Mouse (Mus musculus): ENCODE data around the gene Scnn1a. TPM values are rescaled to one million over a fixed set of nuclear protein-coding genes. Genes with fewer than 3 reads are reported as not detected.

The Scnn1a gene
- polyA plus RNA-seq, 1 experiment from 2014 or later: 1.1 TPM

Other genes with a start within 250 kb of the Scnn1a start
- 59.7 and 74.3 TPM in 2 replicates for gene Chd4, start 224.7 kb upstream of the Scnn1a start, polyA plus RNA-seq (2015; fragmentation: Nextera tagmentation; extraction: Ambion mirVana)
- 49.2 and 49.3 TPM in 2 replicates for gene Nop2, start 188.8 kb upstream of the Scnn1a start, polyA plus RNA-seq (2015; fragmentation: Nextera tagmentation; extraction: Ambion mirVana)
- 21.1 and 21.2 TPM in 2 replicates for gene Iffo1, start 175.4 kb upstream of the Scnn1a start, polyA plus RNA-seq (2015; fragmentation: Nextera tagmentation; extraction: Ambion mirVana)
- gene Gapdh, start 154.2 kb upstream of the Scnn1a start, polyA plus RNA-seq (2015; fragmentation: Nextera tagmentation; extraction: Ambion mirVana): 1,326 and 1,443 TPM in 2 replicates
- 39.4 and 41.2 TPM in 2 replicates for gene Ncapd2, start 129.0 kb upstream of the Scnn1a start, polyA plus RNA-seq (2015; fragmentation: Nextera tagmentation; extraction: Ambion mirVana)
- gene Mrpl51, start 128.9 kb upstream of the Scnn1a start, polyA plus RNA-seq (2015; fragmentation: Nextera tagmentation; extraction: Ambion mirVana): 132 TPM in 2 replicates
- 14.2 and 21.2 TPM in 2 replicates for gene Vamp1, start 105.1 kb upstream of the Scnn1a start, polyA plus RNA-seq (2015; fragmentation: Nextera tagmentation; extraction: Ambion mirVana)
- 7.4 and 8.3 TPM in 2 replicates for gene Tapbpl, start 88.8 kb upstream of the Scnn1a start, polyA plus RNA-seq (2015; fragmentation: Nextera tagmentation; extraction: Ambion mirVana)
- 1.1 and 2.0 TPM in 2 replicates for gene Cd27, start 83.6 kb upstream of the Scnn1a start, polyA plus RNA-seq (2015; fragmentation: Nextera tagmentation; extraction: Ambion mirVana)
- gene Tuba3a, start 34.6 kb upstream of the Scnn1a start, polyA plus RNA-seq (2015; fragmentation: Nextera tagmentation; extraction: Ambion mirVana): not detected in 2 replicates
- 12.8 and 16.0 TPM in 2 replicates for gene Ltbr, start 6.8 kb upstream of the Scnn1a start, polyA plus RNA-seq (2015; fragmentation: Nextera tagmentation; extraction: Ambion mirVana)
- gene Tnfrsf1a, start 28.7 kb downstream of the Scnn1a start, polyA plus RNA-seq (2015; fragmentation: Nextera tagmentation; extraction: Ambion mirVana): 11.0 and 11.2 TPM in 2 replicates
- 0.20 and 0.44 TPM in 2 replicates for gene Plekhg6, start 60.1 kb downstream of the Scnn1a start, polyA plus RNA-seq (2015; fragmentation: Nextera tagmentation; extraction: Ambion mirVana)
- 61.7 and 88.0 TPM in 2 replicates for gene Cd9, start 174.1 kb downstream of the Scnn1a start, polyA plus RNA-seq (2015; fragmentation: Nextera tagmentation; extraction: Ambion mirVana)
- 8.4 and 9.8 TPM in 2 replicates for gene Vwf, start 226.1 kb downstream of the Scnn1a start, polyA plus RNA-seq (2015; fragmentation: Nextera tagmentation; extraction: Ambion mirVana)